Mouse (Mus musculus) liver, adult 2 months (tissue): ENCODE measurements around the gene Med16. TPM values are rescaled to one million over a fixed set of nuclear protein-coding genes. Genes with fewer than 3 reads are reported as not detected.

ENCODE experiments used
- DNase-seq: peaks from one replicate; pipeline ENCODE4 v3.0.0-alpha.2; 2011; ENCODE audit warnings: low read depth, low spot score; ENCODE audit errors: extremely low read depth
- H3K27ac ChIP-seq: fragments of 200-500 bp; replicated peaks from 2 replicates; pipeline ENCODE4 v1.5.1; 2012; ENCODE audit warnings: low read depth, mild to moderate bottlenecking, control low read depth, inconsistent platforms, low read length; ENCODE audit not compliant: insufficient read depth
- H3K27me3 ChIP-seq: fragments of 200-500 bp; 2 replicates; pipeline ENCODE4 v1.6.1; 2012; ENCODE audit warnings: mild to moderate bottlenecking, moderate library complexity, low read length, inconsistent platforms; ENCODE audit not compliant: control insufficient read depth, insufficient read depth
- H3K36me3 ChIP-seq: fragments of 200-500 bp; 2 replicates; pipeline ENCODE4 v1.6.1; 2012; ENCODE audit warnings: low read length, inconsistent platforms; ENCODE audit not compliant: control insufficient read depth, insufficient read depth
- H3K4me1 ChIP-seq: fragments of 200-500 bp; 2 replicates; pipeline ENCODE4 v1.6.1; 2011; ENCODE audit warnings: low read length; ENCODE audit not compliant: control insufficient read depth, insufficient read depth
- H3K4me3 ChIP-seq: fragments of 200-500 bp; 2 replicates; pipeline ENCODE4 v1.5.1; 2011; ENCODE audit warnings: low read depth, mild to moderate bottlenecking, control low read depth, low read length, moderate library complexity; ENCODE audit not compliant: insufficient read depth
- H3K79me2 ChIP-seq: fragments of 200-500 bp; 2 replicates; pipeline ENCODE4 v1.6.1; 2012; ENCODE audit warnings: inconsistent platforms, mild to moderate bottlenecking, low read length, moderate library complexity; ENCODE audit not compliant: control insufficient read depth, insufficient read depth
- H3K9ac ChIP-seq: fragments of 200-500 bp; 2 replicates; pipeline ENCODE4 v1.6.1; 2012; ENCODE audit warnings: low read depth, mild to moderate bottlenecking, control low read depth, inconsistent platforms, low read length
- CTCF ChIP-seq: fragments of 200-500 bp; IDR thresholded peaks from 2 replicates; pipeline ENCODE4 v1.5.1; 2011; ENCODE audit warnings: low read depth, low read length, control low read depth
- POLR2A ChIP-seq: fragments of 200-500 bp; IDR thresholded peaks from 2 replicates; pipeline ENCODE4 v1.6.1; 2011; ENCODE audit warnings: low read length, control low read depth; ENCODE audit not compliant: insufficient read depth; ENCODE audit errors: extremely low read depth
- WGBS: fragments of 180-500 bp; shearing (Covaris S2); methylation state at CpG from one replicate; pipeline ENCODE4 v1.1.7; 2018; 5-methylcytosine and 5-hydroxymethylcytosine counted together
- polyA plus RNA-seq: library from polyadenylated mRNA; depleted of rRNA; stranded (reverse); fragments of >200 nt; gene quantifications from 2 replicates; pipeline ENCODE4 v1.2.3, GENCODE M21; 2012
- total RNA-seq: library from RNA; depleted of rRNA; stranded (reverse); fragments of >200 nt; gene quantifications from 2 replicates; pipeline ENCODE4 v1.2.3, GENCODE M21; 2014

The Med16 gene
- total and polyA plus RNA-seq, 2 experiments, result 5.9 to 29.9 TPM

- peaks cover 8% of the 10 kb centered on the region for H3K4me1 ChIP-seq
- WGBS, result under 1% methylated on average over 63 of the region's 63 CpGs
- TF ChIP-seq CTCF, result no peak
- TF ChIP-seq POLR2A, result no peak
These were observed 18.0 kb upstream of the Med16 start, which contains the start of gene Arid3a for GRCm38 (mm10) chr10:79926491-79927323. Arid3a (plus strand) TSS chr10:79927043.

GRCm38 (mm10) chr10:79925785-79926490, 17.2 kb upstream of the Med16 start:
- DNase-seq, result no peak
- peak overlapping the region; percentile 75 for H3K9ac ChIP-seq
- H3K27ac ChIP-seq, result no peak overlapping the region
- H3K4me3 ChIP-seq, result peak overlapping the region; percentile 88
- H3K79me2 ChIP-seq, result no peaks in the 10 kb centered on the region
- H3K4me1 ChIP-seq, result peaks cover 8% of the 10 kb centered on the region
- TF ChIP-seq CTCF (no peak), POLR2A (no peak)
- no peaks in the 10 kb centered on the region for H3K36me3 ChIP-seq
- 31% methylated on average over 14 of the region's 15 CpGs for WGBS
- H3K27me3 ChIP-seq, result peaks cover 3% of the 10 kb centered on the region

More at GRCm38 (mm10) chr10:79926491-79927323, 18.0 kb upstream of the Med16 start, which contains the start of gene Arid3a:
- DNase-seq, result peak; percentile 60
- no peaks in the 10 kb centered on the region; the same call in 1 of the 2 replicates for H3K27me3 ChIP-seq
- peak within 1 kb of the TSS; percentile 66 for H3K27ac ChIP-seq
- H3K9ac ChIP-seq, result peak within 1 kb of the TSS; percentile 87
- H3K36me3 ChIP-seq, result no peaks in the 10 kb centered on the region
- H3K79me2 ChIP-seq, result no peaks in the 10 kb centered on the region
- peak within 1 kb of the TSS; percentile 88 for H3K4me3 ChIP-seq

- WGBS, result 13% methylated on average over 29 of the region's 29 CpGs
- H3K4me3 ChIP-seq, result no peak overlapping the region
- DNase-seq, result peak; percentile 54
- H3K9ac ChIP-seq, result no peak overlapping the region
- no peaks in the 10 kb centered on the region for H3K79me2 ChIP-seq
- H3K27me3 ChIP-seq, result peaks cover 10% of the 10 kb centered on the region
- no peaks in the 10 kb centered on the region for H3K36me3 ChIP-seq
- no peak for TF ChIP-seq POLR2A
- peak; percentile 100 for TF ChIP-seq CTCF
- H3K4me1 ChIP-seq, result peaks cover 8% of the 10 kb centered on the region
- no peak overlapping the region for H3K27ac ChIP-seq
These were observed 16.5 kb upstream of the Med16 start for GRCm38 (mm10) chr10:79924998-79925784.

GRCm38 (mm10) chr10:79921572-79921971, 12.8 kb upstream of the Med16 start:
- TF ChIP-seq CTCF, result no peak
- TF ChIP-seq POLR2A, result no peak
- Histone ChIP-seq H3K27me3 (peaks cover 12% of the 10 kb centered on the region), H3K4me3 (no peak overlapping the region), H3K79me2 (peaks cover under 1% of the 10 kb centered on the region; the same call in 1 of the 2 replicates), H3K9ac (no peak overlapping the region), H3K36me3 (no peaks in the 10 kb centered on the region), H3K27ac (no peak overlapping the region), H3K4me1 (peaks cover 5% of the 10 kb centered on the region)
- no peak for DNase-seq
- 23% methylated on average over 34 of the region's 34 CpGs for WGBS

- Histone ChIP-seq H3K9ac (no peak within 1 kb of the TSS), H3K4me1 (peaks cover 1% of the 10 kb centered on the region), H3K27ac (no peak within 1 kb of the TSS), H3K79me2 (peaks cover 6% of the 10 kb centered on the region; the same call in 1 of the 2 replicates), H3K27me3 (peaks cover 12% of the 10 kb centered on the region), H3K36me3 (no peaks in the 10 kb centered on the region), H3K4me3 (no peak within 1 kb of the TSS)
- no peak for TF ChIP-seq CTCF
- no peak for TF ChIP-seq POLR2A
- DNase-seq, result no peak
- 12% methylated on average over 41 of the region's 41 CpGs for WGBS
These were observed 12.3 kb upstream of the Med16 start, which contains the start of gene R3hdm4 for GRCm38 (mm10) chr10:79920958-79921535. R3hdm4 (minus strand) TSS chr10:79921208.
